Mouse (Mus musculus) limb, embryonic 13.5 days (tissue): ENCODE results near the gene Cdrt4. TPM values are rescaled to one million over a fixed set of nuclear protein-coding genes. Genes with fewer than 3 reads are reported as not detected.

Experiments used
- ATAC-seq: fragments of 200-750 bp; cut with Nextera tagmentation; 2 replicates; pipeline ENCODE4 v1.8.0; 2017; ENCODE audit warnings: low read depth, moderate number of reproducible peaks, moderate TSS enrichment; ENCODE audit not compliant: low FRiP score
- H3K27ac ChIP-seq: fragments of 300-500 bp; sonication (generic); 2 replicates; pipeline ENCODE4 v1.5.1; 2015; ENCODE audit warnings: inconsistent platforms, mild to moderate bottlenecking, moderate library complexity
- H3K27me3 ChIP-seq: fragments of 300-500 bp; sonication (generic); 2 replicates; pipeline ENCODE4 v1.6.1; 2015; ENCODE audit warnings: mild to moderate bottlenecking, inconsistent platforms
- H3K36me3 ChIP-seq: fragments of 300-500 bp; sonication (generic); 2 replicates; pipeline ENCODE4 v1.6.1; 2015; ENCODE audit warnings: inconsistent platforms, mild to moderate bottlenecking, moderate library complexity
- H3K4me1 ChIP-seq: fragments of 300-500 bp; sonication (generic); 2 replicates; pipeline ENCODE4 v1.6.1; 2015; ENCODE audit warnings: inconsistent platforms
- H3K4me2 ChIP-seq: fragments of 300-500 bp; sonication (generic); replicated peaks from 2 replicates; pipeline ENCODE4 v1.6.1; 2015; ENCODE audit warnings: inconsistent platforms, mild to moderate bottlenecking, moderate library complexity
- H3K4me3 ChIP-seq: fragments of 300-500 bp; sonication (generic); 2 replicates; pipeline ENCODE4 v1.5.1; 2015; ENCODE audit warnings: moderate library complexity, mild to moderate bottlenecking, inconsistent platforms
- H3K9ac ChIP-seq: fragments of 300-500 bp; sonication (generic); 2 replicates; pipeline ENCODE4 v1.6.1; 2015; ENCODE audit warnings: mild to moderate bottlenecking, inconsistent platforms
- H3K9me3 ChIP-seq: fragments of 300-500 bp; sonication (generic); 2 replicates; pipeline ENCODE4 v1.6.1; 2016; ENCODE audit warnings: inconsistent platforms
- WGBS: fragments of 180-500 bp; shearing (Covaris S2); methylation state at CpG from one replicate; pipeline ENCODE4 v1.1.7; 2015; 5-methylcytosine and 5-hydroxymethylcytosine counted together
- polyA plus RNA-seq: library from polyadenylated mRNA; unstranded; fragments of >200 nt; fragmentation: Nextera tagmentation; extraction: Ambion mirVana; gene quantifications from 2 replicates; pipeline ENCODE4 v1.2.1, GENCODE M21; 2015

The Cdrt4 gene
- polyA plus RNA-seq, 1 experiment from 2014 or later: 0.62 TPM

GRCm38 (mm10) chr11:62984365-62984764 lies 33.4 kb downstream of the Cdrt4 start:
- no peak overlapping the region for H3K9ac ChIP-seq
- no peaks in the 10 kb centered on the region for H3K27me3 ChIP-seq
- no peak for ATAC-seq
- H3K36me3 ChIP-seq: no peaks in the 10 kb centered on the region
- H3K9me3 ChIP-seq: peaks cover 6% of the 10 kb centered on the region; the same call in 1 of the 2 replicates
- peaks cover 24% of the 10 kb centered on the region for H3K4me1 ChIP-seq
- H3K4me2 ChIP-seq: no peak overlapping the region
- 72% methylated on average over 3 of the region's 3 CpGs for WGBS
- no peak overlapping the region for H3K4me3 ChIP-seq
- H3K27ac ChIP-seq: no peak overlapping the region

- ATAC-seq: no peak
These were observed 34.1 kb downstream of the Cdrt4 start for GRCm38 (mm10) chr11:62985075-62985474.

GRCm38 (mm10) chr11:62986578-62986977 lies 35.6 kb downstream of the Cdrt4 start:
- Histone ChIP-seq H3K36me3 (no peaks in the 10 kb centered on the region), H3K27ac (no peak overlapping the region), H3K4me2 (no peak overlapping the region), H3K9ac (no peak overlapping the region), H3K4me3 (no peak overlapping the region), H3K4me1 (peaks cover 27% of the 10 kb centered on the region), H3K27me3 (no peaks in the 10 kb centered on the region), H3K9me3 (no peaks in the 10 kb centered on the region)
- no peak for ATAC-seq
- WGBS: 44% methylated on average over 4 of the region's 4 CpGs

More at GRCm38 (mm10) chr11:62985075-62985474, 34.1 kb downstream of the Cdrt4 start:
- H3K4me1 ChIP-seq: peaks cover 24% of the 10 kb centered on the region
- H3K4me2 ChIP-seq: no peak overlapping the region
- H3K36me3 ChIP-seq: no peaks in the 10 kb centered on the region
- WGBS: 76% methylated on average over 3 of the region's 3 CpGs
- H3K27ac ChIP-seq: no peak overlapping the region
- no peak overlapping the region for H3K9ac ChIP-seq
- H3K9me3 ChIP-seq: peaks cover 6% of the 10 kb centered on the region; the same call in 1 of the 2 replicates
- H3K4me3 ChIP-seq: no peak overlapping the region
- H3K27me3 ChIP-seq: no peaks in the 10 kb centered on the region

- no peak overlapping the region for H3K27ac ChIP-seq
- no peaks in the 10 kb centered on the region for H3K36me3 ChIP-seq
- WGBS: 95% methylated on average over 3 of the region's 3 CpGs
- no peak overlapping the region for H3K4me2 ChIP-seq
- H3K4me1 ChIP-seq: peaks cover 6% of the 10 kb centered on the region
- ATAC-seq: no peak
- no peak overlapping the region for H3K4me3 ChIP-seq
- H3K27me3 ChIP-seq: no peaks in the 10 kb centered on the region
- no peaks in the 10 kb centered on the region for H3K9me3 ChIP-seq
- H3K9ac ChIP-seq: no peak overlapping the region
These were observed 39.2 kb downstream of the Cdrt4 start for GRCm38 (mm10) chr11:62990150-62990685.

GRCm38 (mm10) chr11:62990811-62991210 lies 39.8 kb downstream of the Cdrt4 start:
- Histone ChIP-seq H3K4me2 (no peak overlapping the region), H3K4me1 (peaks cover 3% of the 10 kb centered on the region; the same call in 1 of the 2 replicates), H3K27me3 (no peaks in the 10 kb centered on the region), H3K9me3 (no peaks in the 10 kb centered on the region), H3K27ac (no peak overlapping the region; the same call in 1 of the 2 replicates), H3K4me3 (no peak overlapping the region), H3K9ac (no peak overlapping the region), H3K36me3 (no peaks in the 10 kb centered on the region)
- WGBS: 55% methylated on average over 5 of the region's 5 CpGs
- ATAC-seq: no peak

GRCm38 (mm10) chr11:62992545-62993242 lies 41.7 kb downstream of the Cdrt4 start:
- 88% methylated on average over 13 of the region's 13 CpGs for WGBS
- Histone ChIP-seq H3K4me2 (no peak overlapping the region), H3K36me3 (no peaks in the 10 kb centered on the region), H3K4me3 (no peak overlapping the region), H3K27ac (no peak overlapping the region), H3K4me1 (peaks cover 18% of the 10 kb centered on the region), H3K27me3 (no peaks in the 10 kb centered on the region), H3K9ac (no peak overlapping the region), H3K9me3 (no peaks in the 10 kb centered on the region)
- ATAC-seq: no peak

- no peaks in the 10 kb centered on the region for H3K36me3 ChIP-seq
- ATAC-seq: no peak
- no peak overlapping the region for H3K9ac ChIP-seq
- H3K27me3 ChIP-seq: no peaks in the 10 kb centered on the region
- H3K9me3 ChIP-seq: no peaks in the 10 kb centered on the region
- no peak overlapping the region for H3K4me3 ChIP-seq
- peaks cover 32% of the 10 kb centered on the region for H3K4me1 ChIP-seq
- H3K27ac ChIP-seq: no peak overlapping the region
- no peak overlapping the region for H3K4me2 ChIP-seq
- 87% methylated on average over 9 of the region's 9 CpGs for WGBS
These were observed 44.2 kb downstream of the Cdrt4 start for GRCm38 (mm10) chr11:62995066-62995754.

GRCm38 (mm10) chr11:62995755-62996521 lies 44.9 kb downstream of the Cdrt4 start:
- Histone ChIP-seq H3K9me3 (no peaks in the 10 kb centered on the region), H3K4me3 (no peak overlapping the region), H3K9ac (no peak overlapping the region), H3K27me3 (no peaks in the 10 kb centered on the region), H3K4me2 (no peak overlapping the region), H3K4me1 (peaks cover 29% of the 10 kb centered on the region), H3K36me3 (no peaks in the 10 kb centered on the region), H3K27ac (no peak overlapping the region)
- ATAC-seq: no peak
- WGBS: 75% methylated on average over 5 of the region's 5 CpGs

- H3K27me3 ChIP-seq: no peaks in the 10 kb centered on the region
- peak overlapping the region; percentile 61; the same call in 1 of the 2 replicates for H3K27ac ChIP-seq
These were observed 45.5 kb downstream of the Cdrt4 start for GRCm38 (mm10) chr11:62996522-62996898.

GRCm38 (mm10) chr11:62997039-62997717 lies 46.2 kb downstream of the Cdrt4 start:
- H3K9me3 ChIP-seq: no peaks in the 10 kb centered on the region
- no peak for ATAC-seq
- no peak overlapping the region for H3K4me3 ChIP-seq
- 0 out of 2 replicates have a peak overlapping the region, but pooled peaks have one; percentile 31 for H3K4me2 ChIP-seq
- WGBS: 76% methylated on average over 5 of the region's 5 CpGs
- peaks cover 29% of the 10 kb centered on the region for H3K4me1 ChIP-seq
- H3K36me3 ChIP-seq: no peaks in the 10 kb centered on the region
- no peaks in the 10 kb centered on the region for H3K27me3 ChIP-seq
- H3K9ac ChIP-seq: no peak overlapping the region
- H3K27ac ChIP-seq: peak overlapping the region; percentile 87

More at GRCm38 (mm10) chr11:62996522-62996898, 45.5 kb downstream of the Cdrt4 start:
- WGBS: 85% methylated on average over 4 of the region's 4 CpGs
- Histone ChIP-seq H3K36me3 (no peaks in the 10 kb centered on the region), H3K9ac (no peak overlapping the region), H3K9me3 (no peaks in the 10 kb centered on the region), H3K4me1 (peaks cover 29% of the 10 kb centered on the region), H3K4me3 (no peak overlapping the region), H3K4me2 (no peak overlapping the region)
- no peak for ATAC-seq

- 47% methylated on average over 11 of the region's 11 CpGs for WGBS
- H3K27me3 ChIP-seq: no peaks in the 10 kb centered on the region
- H3K4me1 ChIP-seq: peaks cover 29% of the 10 kb centered on the region
- peak overlapping the region; percentile 87 for H3K27ac ChIP-seq
- peak; percentile 85 for ATAC-seq
- no peaks in the 10 kb centered on the region for H3K9me3 ChIP-seq
- H3K9ac ChIP-seq: no peak overlapping the region
- no peak overlapping the region for H3K4me3 ChIP-seq
- H3K4me2 ChIP-seq: peak overlapping the region; percentile 32
- H3K36me3 ChIP-seq: no peaks in the 10 kb centered on the region
These were observed 46.8 kb downstream of the Cdrt4 start for GRCm38 (mm10) chr11:62997718-62998281.
